Mouse (Mus musculus) liver, adult 2 months (tissue): Measurements from ENCODE around the gene Plgrkt. TPM values are rescaled to one million over a fixed set of nuclear protein-coding genes. Genes with fewer than 3 reads are reported as not detected.

Experiments used
- DNase-seq: peaks from one replicate; pipeline ENCODE4 v3.0.0-alpha.2; 2011; ENCODE audit warnings: low read depth, low spot score; ENCODE audit errors: extremely low read depth
- H3K27ac ChIP-seq: fragments of 200-500 bp; replicated peaks from 2 replicates; pipeline ENCODE4 v1.5.1; 2012; ENCODE audit warnings: low read depth, mild to moderate bottlenecking, control low read depth, inconsistent platforms, low read length; ENCODE audit not compliant: insufficient read depth
- H3K27me3 ChIP-seq: fragments of 200-500 bp; 2 replicates; pipeline ENCODE4 v1.6.1; 2012; ENCODE audit warnings: mild to moderate bottlenecking, moderate library complexity, low read length, inconsistent platforms; ENCODE audit not compliant: control insufficient read depth, insufficient read depth
- H3K36me3 ChIP-seq: fragments of 200-500 bp; 2 replicates; pipeline ENCODE4 v1.6.1; 2012; ENCODE audit warnings: low read length, inconsistent platforms; ENCODE audit not compliant: control insufficient read depth, insufficient read depth
- H3K4me1 ChIP-seq: fragments of 200-500 bp; 2 replicates; pipeline ENCODE4 v1.6.1; 2011; ENCODE audit warnings: low read length; ENCODE audit not compliant: control insufficient read depth, insufficient read depth
- H3K4me3 ChIP-seq: fragments of 200-500 bp; 2 replicates; pipeline ENCODE4 v1.5.1; 2011; ENCODE audit warnings: low read depth, mild to moderate bottlenecking, control low read depth, low read length, moderate library complexity; ENCODE audit not compliant: insufficient read depth
- H3K79me2 ChIP-seq: fragments of 200-500 bp; 2 replicates; pipeline ENCODE4 v1.6.1; 2012; ENCODE audit warnings: inconsistent platforms, mild to moderate bottlenecking, low read length, moderate library complexity; ENCODE audit not compliant: control insufficient read depth, insufficient read depth
- H3K9ac ChIP-seq: fragments of 200-500 bp; 2 replicates; pipeline ENCODE4 v1.6.1; 2012; ENCODE audit warnings: low read depth, mild to moderate bottlenecking, control low read depth, inconsistent platforms, low read length
- CTCF ChIP-seq: fragments of 200-500 bp; IDR thresholded peaks from 2 replicates; pipeline ENCODE4 v1.5.1; 2011; ENCODE audit warnings: low read depth, low read length, control low read depth
- POLR2A ChIP-seq: fragments of 200-500 bp; IDR thresholded peaks from 2 replicates; pipeline ENCODE4 v1.6.1; 2011; ENCODE audit warnings: low read length, control low read depth; ENCODE audit not compliant: insufficient read depth; ENCODE audit errors: extremely low read depth
- WGBS: fragments of 180-500 bp; shearing (Covaris S2); methylation state at CpG from one replicate; pipeline ENCODE4 v1.1.7; 2018; 5-methylcytosine and 5-hydroxymethylcytosine counted together
- polyA plus RNA-seq: library from polyadenylated mRNA; depleted of rRNA; stranded (reverse); fragments of >200 nt; gene quantifications from 2 replicates; pipeline ENCODE4 v1.2.3, GENCODE M21; 2012
- total RNA-seq: library from RNA; depleted of rRNA; stranded (reverse); fragments of >200 nt; gene quantifications from 2 replicates; pipeline ENCODE4 v1.2.3, GENCODE M21; 2014

Gene Plgrkt
- total and polyA plus RNA-seq, 2 experiments: 14.0 to 14.8 TPM

DNA sequence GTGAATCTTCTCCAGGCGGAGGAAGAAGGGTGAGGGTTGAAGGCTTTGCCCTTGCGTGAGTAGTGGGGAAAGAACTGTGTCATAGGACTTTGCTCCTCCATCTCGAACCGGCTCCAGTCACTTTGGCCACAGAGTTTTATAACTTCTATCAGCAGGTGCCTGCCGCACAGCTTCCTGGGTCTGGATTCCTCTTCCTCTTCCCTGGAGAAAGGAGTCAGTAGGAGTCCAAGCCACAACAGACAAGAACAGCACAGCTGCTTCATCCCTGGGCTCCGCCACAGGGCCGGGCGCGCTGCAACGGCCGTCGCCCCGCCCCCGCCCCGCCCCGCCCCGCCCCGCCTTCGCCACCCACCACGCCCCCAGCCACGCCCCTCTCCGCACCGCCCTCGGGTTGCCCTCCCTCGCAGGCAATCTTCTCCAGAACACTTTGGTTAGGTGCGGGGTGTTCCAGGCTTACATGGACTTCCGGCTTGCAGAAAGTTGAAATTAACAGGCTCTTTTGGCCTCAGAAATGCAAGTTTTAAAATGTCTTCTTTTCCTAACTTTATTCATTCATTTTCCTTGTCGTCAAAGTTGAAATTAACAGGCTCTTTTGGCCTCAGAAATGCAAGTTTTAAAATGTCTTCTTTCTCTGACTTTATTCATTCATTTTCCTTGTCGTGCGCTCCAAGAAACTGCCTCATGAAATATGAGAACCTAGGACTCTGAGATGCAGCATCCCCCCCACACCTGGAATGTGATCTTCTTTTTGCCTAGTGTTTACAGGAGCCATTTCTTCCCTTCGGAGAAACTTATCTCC lies 41.9 kb downstream of the Plgrkt start, which contains the start of gene Insl6:
Gene Insl6 (minus strand): TSS at position 304 of the 799 bp plus-strand sequence.
- Histone ChIP-seq H3K27me3 (no peaks in the 10 kb centered on the region), H3K27ac (no peak within 1 kb of the TSS), H3K4me1 (no peaks in the 10 kb centered on the region), H3K9ac (no peak within 1 kb of the TSS), H3K79me2 (no peaks in the 10 kb centered on the region), H3K4me3 (peak within 1 kb of the TSS; percentile 21; the same call in 1 of the 2 replicates), H3K36me3 (no peaks in the 10 kb centered on the region)
- TF ChIP-seq POLR2A (no peak), CTCF (no peak)
- peak; percentile 58 for DNase-seq
- 5% methylated on average over 29 of the region's 31 CpGs for WGBS

DNA sequence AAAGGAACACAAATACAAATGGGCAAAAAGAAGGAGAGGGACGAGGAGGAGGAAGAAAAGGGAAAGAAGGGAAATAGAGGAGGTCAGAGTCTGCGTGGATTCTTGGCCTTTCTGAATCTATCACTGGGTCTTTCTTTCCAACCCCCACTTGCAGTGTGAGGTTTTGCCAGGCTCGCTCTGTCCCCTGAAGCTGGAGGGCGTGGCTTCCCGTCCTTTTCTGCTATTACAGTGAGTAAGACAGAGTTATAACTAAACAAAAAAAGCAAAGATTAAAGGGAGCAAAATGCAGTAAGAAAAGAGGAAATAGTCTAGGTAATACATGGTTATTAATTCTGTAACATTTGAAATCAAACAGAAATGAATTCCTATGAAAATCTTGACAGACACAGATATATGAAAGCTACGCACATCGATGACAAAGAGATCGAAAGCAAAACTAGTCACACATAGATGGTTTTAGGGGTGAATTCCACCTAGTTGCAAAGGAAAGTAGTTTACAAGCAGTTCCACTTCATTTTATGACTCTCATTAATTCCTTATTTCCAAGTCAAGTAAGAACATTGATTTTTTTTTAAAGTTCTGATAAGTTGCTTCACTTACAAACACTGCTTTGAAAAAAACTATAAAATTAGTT lies 43.7 kb downstream of the Plgrkt start:
- Histone ChIP-seq H3K27ac (no peak overlapping the region), H3K9ac (no peak overlapping the region), H3K27me3 (no peaks in the 10 kb centered on the region), H3K4me1 (no peaks in the 10 kb centered on the region), H3K4me3 (no peak overlapping the region), H3K36me3 (no peaks in the 10 kb centered on the region), H3K79me2 (no peaks in the 10 kb centered on the region)
- TF ChIP-seq CTCF (no peak), POLR2A (no peak)
- no peak for DNase-seq
- whole genome bisulfite sequencing: 83% methylated on average over 8 of the region's 8 CpGs

DNA sequence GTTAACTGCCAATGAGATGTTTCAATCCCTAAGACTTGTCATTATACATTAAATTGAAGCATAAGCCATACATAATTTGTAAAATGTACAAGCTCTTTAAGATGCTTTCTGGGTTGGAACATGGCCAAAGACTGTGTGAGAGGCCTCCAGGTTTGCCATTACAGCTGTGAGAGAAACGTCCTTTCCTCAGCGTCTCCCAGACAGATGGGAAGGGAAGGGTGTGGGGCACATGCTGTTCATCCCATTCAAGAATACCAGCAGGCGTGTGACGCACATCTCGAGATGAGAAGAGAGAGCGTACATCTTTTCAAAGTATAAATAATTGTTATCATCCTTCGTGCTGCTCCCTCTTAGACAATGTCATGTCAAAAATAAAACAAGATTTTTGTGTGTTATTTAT lies 54.5 kb downstream of the Plgrkt start:
- Histone ChIP-seq H3K4me1 (no peaks in the 10 kb centered on the region), H3K79me2 (no peaks in the 10 kb centered on the region), H3K27ac (no peak overlapping the region), H3K36me3 (peaks cover 14% of the 10 kb centered on the region; the same call in 1 of the 2 replicates), H3K27me3 (no peaks in the 10 kb centered on the region), H3K4me3 (no peak overlapping the region), H3K9ac (no peak overlapping the region)
- TF ChIP-seq POLR2A (no peak), CTCF (no peak)
- DNase-seq: no peak
- 92% methylated on average over 7 of the region's 7 CpGs for WGBS

DNA sequence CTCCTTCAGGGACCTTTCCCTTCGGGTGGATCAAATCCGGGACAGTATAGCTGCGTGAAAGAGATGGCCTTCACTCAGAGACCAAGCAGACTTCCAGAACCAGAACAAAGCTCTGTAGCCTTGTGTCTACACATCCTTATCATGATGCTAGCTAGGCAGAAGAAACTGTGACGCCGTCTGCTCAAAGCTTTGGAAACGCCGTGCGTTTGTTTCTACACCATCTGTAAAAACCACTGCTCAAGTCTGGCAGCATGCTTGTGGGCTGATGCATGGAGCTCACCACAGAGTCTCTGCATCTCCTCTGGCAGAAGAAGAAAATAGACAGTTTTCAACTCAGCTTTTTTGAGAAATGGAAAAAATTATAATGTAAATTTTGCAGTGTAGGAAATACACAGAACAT lies 55.4 kb downstream of the Plgrkt start:
- DNase-seq: no peak
- Histone ChIP-seq H3K27me3 (no peaks in the 10 kb centered on the region), H3K36me3 (peaks cover 14% of the 10 kb centered on the region; the same call in 1 of the 2 replicates), H3K4me1 (no peaks in the 10 kb centered on the region), H3K79me2 (no peaks in the 10 kb centered on the region), H3K9ac (no peak overlapping the region), H3K4me3 (no peak overlapping the region), H3K27ac (no peak overlapping the region)
- TF ChIP-seq POLR2A: no peak
- no peak for TF ChIP-seq CTCF
- 92% methylated on average over 8 of the region's 8 CpGs for whole genome bisulfite sequencing

DNA sequence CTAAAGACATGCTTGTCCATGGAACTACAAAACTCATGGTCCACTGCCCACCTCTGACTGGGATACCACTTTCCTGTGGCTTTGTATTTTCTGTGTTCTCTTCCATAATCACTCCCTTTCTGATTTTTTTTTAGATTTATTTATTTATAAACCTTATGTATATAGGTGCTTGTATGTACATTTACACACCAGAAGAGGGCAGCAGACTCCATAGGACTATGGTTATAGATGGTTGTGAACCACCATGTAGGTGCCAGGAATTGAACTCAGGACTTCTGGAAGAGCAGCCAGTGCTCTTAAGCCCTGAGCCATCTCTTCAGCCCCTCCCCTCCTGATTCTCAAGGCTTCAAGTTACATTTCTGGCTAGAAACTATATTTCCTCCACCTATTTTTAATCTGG lies 58.4 kb downstream of the Plgrkt start:
- no peak overlapping the region for H3K27ac ChIP-seq
- DNase-seq: no peak
- no peak overlapping the region for H3K9ac ChIP-seq
- H3K36me3 ChIP-seq: peaks cover 17% of the 10 kb centered on the region
- no peaks in the 10 kb centered on the region for H3K4me1 ChIP-seq
- H3K27me3 ChIP-seq: no peaks in the 10 kb centered on the region
- no peaks in the 10 kb centered on the region for H3K79me2 ChIP-seq
- TF ChIP-seq POLR2A: no peak
- no peak for TF ChIP-seq CTCF
- no peak overlapping the region for H3K4me3 ChIP-seq

DNA sequence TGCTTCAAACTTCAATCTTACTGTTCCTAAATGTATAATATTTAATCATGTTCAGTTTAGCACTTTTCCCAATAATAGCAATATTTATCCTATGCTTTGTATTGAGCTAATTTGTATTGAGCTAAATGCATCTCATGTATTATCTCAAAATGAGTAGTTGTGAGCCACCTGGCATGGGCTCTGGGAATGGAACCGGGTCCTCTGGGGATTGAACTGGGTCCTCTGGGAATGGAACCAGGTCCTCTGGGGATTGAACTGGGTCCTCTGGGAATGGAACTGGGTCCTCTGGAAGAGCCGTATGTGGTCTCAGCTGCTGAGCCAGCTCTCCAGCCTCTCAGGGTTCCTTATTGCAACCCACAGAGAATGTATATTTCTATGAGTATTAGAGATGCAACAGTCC lies 65.1 kb downstream of the Plgrkt start:
- Histone ChIP-seq H3K9ac (no peak overlapping the region), H3K4me3 (no peak overlapping the region), H3K27ac (no peak overlapping the region), H3K27me3 (no peaks in the 10 kb centered on the region), H3K79me2 (no peaks in the 10 kb centered on the region), H3K4me1 (no peaks in the 10 kb centered on the region), H3K36me3 (peaks cover 36% of the 10 kb centered on the region)
- WGBS: 93% methylated on average over 2 of the region's 2 CpGs
- no peak for TF ChIP-seq POLR2A
- TF ChIP-seq CTCF: no peak
- no peak for DNase-seq
